Mouse (Mus musculus) kidney, adult 8-10 months (tissue): ENCODE measurements at regions not wholly inside any gene's neighbourhood (a gene's known extent, or its start where the extent isn't known, plus 50 kb on each side); places are given as distances from the start of the nearest gene placed in this dataset.

Experiments used
- DNase-seq, 2 experiments: peaks; one replicate each; pipeline ENCODE4 v3.0.0; 2022

- no peak for DNase-seq
Measured at GRCm38 (mm10) chr3:137728689-137729088, 57.4 kb downstream of the Gm21962 start.

GRCm38 (mm10) chr3:137729421-137729820 is 58.1 kb downstream of the Gm21962 start:
- DNase-seq: no peak

GRCm38 (mm10) chr3:137737222-137737800 is 66.0 kb downstream of the Gm21962 start:
- DNase-seq: no peak

GRCm38 (mm10) chr3:137741528-137741927 is 70.2 kb downstream of the Gm21962 start:
- no peak for DNase-seq

GRCm38 (mm10) chr3:137742119-137742518 is 70.8 kb downstream of the Gm21962 start:
- DNase-seq: no peak

GRCm38 (mm10) chr3:137751732-137752260 is 80.5 kb downstream of the Gm21962 start:
- DNase-seq: no peak

- peak; percentile 61 to 78 for DNase-seq
Measured at GRCm38 (mm10) chr3:137752447-137753256, 81.3 kb downstream of the Gm21962 start.

- DNase-seq: peak in 1 of 2 experiments; percentile 6
Measured at GRCm38 (mm10) chr3:137753257-137753654, 81.9 kb downstream of the Gm21962 start.

GRCm38 (mm10) chr3:137755391-137755790 is 84.1 kb downstream of the Gm21962 start:
- DNase-seq: no peak

GRCm38 (mm10) chr3:137762213-137762884 is 91.0 kb downstream of the Gm21962 start:
- DNase-seq: no peak

- no peak for DNase-seq
Measured at GRCm38 (mm10) chr3:137763406-137763805, 92.1 kb downstream of the Gm21962 start.

GRCm38 (mm10) chr3:137768627-137769026 is 95.7 kb upstream of the H2afz start:
- DNase-seq: no peak

GRCm38 (mm10) chr3:137775076-137775849 is 89.0 kb upstream of the H2afz start:
- no peak for DNase-seq

GRCm38 (mm10) chr3:137778113-137778512 is 86.2 kb upstream of the H2afz start:
- DNase-seq: peak; percentile 17 to 19

- no peak for DNase-seq
Measured at GRCm38 (mm10) chr3:137780029-137780428, 84.3 kb upstream of the H2afz start.

- DNase-seq: no peak
Measured at GRCm38 (mm10) chr3:137782836-137783235, 81.5 kb upstream of the H2afz start.

GRCm38 (mm10) chr3:137783937-137784911 is 80.1 kb upstream of the H2afz start:
- DNase-seq: no peak

GRCm38 (mm10) chr3:137785224-137785623 is 79.1 kb upstream of the H2afz start:
- no peak for DNase-seq

- DNase-seq: no peak
Measured at GRCm38 (mm10) chr3:137785871-137786270, 78.4 kb upstream of the H2afz start.

- no peak for DNase-seq
Measured at GRCm38 (mm10) chr3:137789671-137790070, 74.6 kb upstream of the H2afz start.

- no peak for DNase-seq
Measured at GRCm38 (mm10) chr3:137790340-137790739, 73.9 kb upstream of the H2afz start.
